Mouse (Mus musculus) stomach, embryonic 15.5 days (tissue): ENCODE results near the gene Ints14. TPM values are rescaled to one million over a fixed set of nuclear protein-coding genes. Genes with fewer than 3 reads are reported as not detected.
"Not testable (repeated sequence)": the region's sequence is repeated elsewhere in the genome, so short reads cannot be mapped to it uniquely, and the experiment has no call there.

Experiments
- ATAC-seq: fragments of 200-750 bp; cut with Nextera tagmentation; 2 replicates; pipeline ENCODE4 v1.8.0; 2017; ENCODE audit warnings: low read depth, moderate number of reproducible peaks, moderate TSS enrichment; ENCODE audit not compliant: insufficient read depth, low FRiP score
- H3K27ac ChIP-seq: fragments of 300-500 bp; sonication (generic); 2 replicates; pipeline ENCODE4 v1.5.1; 2015; ENCODE audit warnings: mild to moderate bottlenecking, inconsistent platforms
- H3K27me3 ChIP-seq: fragments of 300-500 bp; sonication (generic); replicated peaks from 2 replicates; pipeline ENCODE4 v1.6.1; 2015; ENCODE audit warnings: inconsistent platforms
- H3K36me3 ChIP-seq: fragments of 300-500 bp; sonication (generic); 2 replicates; pipeline ENCODE4 v1.6.1; 2015; ENCODE audit warnings: inconsistent platforms
- H3K4me1 ChIP-seq: fragments of 300-500 bp; sonication (generic); 2 replicates; pipeline ENCODE4 v1.6.1; 2015; ENCODE audit warnings: inconsistent platforms
- H3K4me2 ChIP-seq: fragments of 300-500 bp; sonication (generic); 2 replicates; pipeline ENCODE4 v1.6.1; 2015; ENCODE audit warnings: mild to moderate bottlenecking, inconsistent platforms
- H3K4me3 ChIP-seq: fragments of 300-500 bp; sonication (generic); replicated peaks from 2 replicates; pipeline ENCODE4 v1.5.1; 2015; ENCODE audit warnings: inconsistent platforms
- H3K9ac ChIP-seq: fragments of 300-500 bp; sonication (generic); 2 replicates; pipeline ENCODE4 v1.6.1; 2015; ENCODE audit warnings: inconsistent platforms
- H3K9me3 ChIP-seq: fragments of 300-500 bp; sonication (generic); 2 replicates; pipeline ENCODE4 v1.6.1; 2016; ENCODE audit warnings: inconsistent platforms
- WGBS: fragments of 180-500 bp; shearing (Covaris S2); methylation state at CpG from one replicate; pipeline ENCODE4 v1.1.7; 2015; 5-methylcytosine and 5-hydroxymethylcytosine counted together
- polyA plus RNA-seq: library from polyadenylated mRNA; unstranded; fragments of >200 nt; fragmentation: Nextera tagmentation; extraction: Ambion mirVana; gene quantifications from 2 replicates; pipeline ENCODE4 v1.2.1, GENCODE M21; 2015

Ints14 gene
- polyA plus RNA-seq, 1 experiment from 2014 or later: 41.5 TPM

GRCm38 (mm10) chr9:64957276-64957675 is 3.4 kb upstream of the Ints14 start:
- no peak overlapping the region for H3K4me2 ChIP-seq
- no peak overlapping the region for H3K27ac ChIP-seq
- peaks cover 5% of the 10 kb centered on the region for H3K4me1 ChIP-seq
- H3K27me3 ChIP-seq: no peaks in the 10 kb centered on the region
- H3K9me3 ChIP-seq: no peaks in the 10 kb centered on the region
- H3K36me3 ChIP-seq: no peaks in the 10 kb centered on the region
- ATAC-seq: no peak
- no peak overlapping the region for H3K4me3 ChIP-seq
- 95% methylated on average over 3 of the region's 3 CpGs for WGBS
- no peak overlapping the region for H3K9ac ChIP-seq

GRCm38 (mm10) chr9:64960978-64961320 is 244 bp downstream of the Ints14 start:
- peaks cover 21% of the 10 kb centered on the region for H3K36me3 ChIP-seq
- H3K4me1 ChIP-seq: peaks cover 5% of the 10 kb centered on the region
- H3K27me3 ChIP-seq: no peaks in the 10 kb centered on the region
- peak overlapping the region; percentile 88 for H3K9ac ChIP-seq
- H3K4me3 ChIP-seq: peak overlapping the region; percentile 95
- H3K4me2 ChIP-seq: peak overlapping the region; percentile 64
- no peaks in the 10 kb centered on the region for H3K9me3 ChIP-seq
- WGBS: 0% methylated on average over 16 of the region's 17 CpGs
- ATAC-seq: peak; percentile 82
- H3K27ac ChIP-seq: peak overlapping the region; percentile 91

- Histone ChIP-seq H3K9me3 (no peaks in the 10 kb centered on the region), H3K36me3 (peaks cover 68% of the 10 kb centered on the region), H3K27me3 (no peaks in the 10 kb centered on the region), H3K4me3 (no peak overlapping the region), H3K27ac (no peak overlapping the region), H3K4me2 (no peak overlapping the region), H3K9ac (no peak overlapping the region), H3K4me1 (no peaks in the 10 kb centered on the region)
- ATAC-seq: no peak
- WGBS: 66% methylated on average over 3 of the region's 3 CpGs
These were observed 19.8 kb downstream of the Ints14 start for GRCm38 (mm10) chr9:64980548-64980947.

- Histone ChIP-seq H3K4me1 (no peaks in the 10 kb centered on the region), H3K4me3 (no peak overlapping the region), H3K9me3 (no peaks in the 10 kb centered on the region), H3K4me2 (no peak overlapping the region), H3K9ac (no peak overlapping the region), H3K36me3 (peaks cover 72% of the 10 kb centered on the region), H3K27ac (no peak overlapping the region), H3K27me3 (no peaks in the 10 kb centered on the region)
- no peak for ATAC-seq
- 85% methylated on average over 1 of the region's 1 CpGs for WGBS
These were observed 21.2 kb downstream of the Ints14 start for GRCm38 (mm10) chr9:64981904-64982303.

- no peaks in the 10 kb centered on the region for H3K4me1 ChIP-seq
- peaks cover 56% of the 10 kb centered on the region for H3K36me3 ChIP-seq
- 57% methylated on average over 8 of the region's 8 CpGs for WGBS
- no peak overlapping the region for H3K4me2 ChIP-seq
- H3K9me3 ChIP-seq: no peaks in the 10 kb centered on the region
- H3K27me3 ChIP-seq: no peaks in the 10 kb centered on the region
- no peak overlapping the region for H3K9ac ChIP-seq
- ATAC-seq: peak; percentile 70; the same call in 1 of the 2 replicates
- peak overlapping the region; percentile 51 for H3K27ac ChIP-seq
- H3K4me3 ChIP-seq: no peak overlapping the region
These were observed 24.5 kb downstream of the Ints14 start for GRCm38 (mm10) chr9:64985037-64985794.

GRCm38 (mm10) chr9:64985807-64986206 is 25.1 kb downstream of the Ints14 start:
- Histone ChIP-seq H3K9me3 (no peaks in the 10 kb centered on the region), H3K4me1 (no peaks in the 10 kb centered on the region), H3K4me3 (no peak overlapping the region), H3K27ac (peak overlapping the region; percentile 51), H3K36me3 (peaks cover 51% of the 10 kb centered on the region), H3K9ac (no peak overlapping the region), H3K27me3 (no peaks in the 10 kb centered on the region), H3K4me2 (no peak overlapping the region)
- 83% methylated on average over 9 of the region's 9 CpGs for WGBS
- no peak for ATAC-seq

GRCm38 (mm10) chr9:64987651-64988050 is 26.9 kb downstream of the Ints14 start:
- no peak overlapping the region for H3K27ac ChIP-seq
- no peak overlapping the region for H3K9ac ChIP-seq
- no peak overlapping the region for H3K4me3 ChIP-seq
- H3K4me2 ChIP-seq: no peak overlapping the region
- peaks cover 39% of the 10 kb centered on the region for H3K36me3 ChIP-seq
- ATAC-seq: no peak
- no peaks in the 10 kb centered on the region for H3K4me1 ChIP-seq
- no peaks in the 10 kb centered on the region for H3K9me3 ChIP-seq
- H3K27me3 ChIP-seq: no peaks in the 10 kb centered on the region
- WGBS: 85% methylated on average over 2 of the region's 2 CpGs

- Histone ChIP-seq H3K9me3 (no peaks in the 10 kb centered on the region), H3K36me3 (peaks cover 33% of the 10 kb centered on the region), H3K27me3 (no peaks in the 10 kb centered on the region), H3K4me2 (no peak overlapping the region), H3K9ac (no peak overlapping the region), H3K4me1 (no peaks in the 10 kb centered on the region), H3K27ac (no peak overlapping the region), H3K4me3 (no peak overlapping the region)
- 65% methylated on average over 6 of the region's 6 CpGs for WGBS
- ATAC-seq: no peak
These were observed 27.7 kb downstream of the Ints14 start for GRCm38 (mm10) chr9:64988443-64988842.

GRCm38 (mm10) chr9:64990291-64990690 is 29.6 kb downstream of the Ints14 start:
- no peaks in the 10 kb centered on the region for H3K4me1 ChIP-seq
- ATAC-seq: no peak
- no peak overlapping the region for H3K27ac ChIP-seq
- H3K4me3 ChIP-seq: no peak overlapping the region
- 83% methylated on average over 7 of the region's 7 CpGs for WGBS
- H3K4me2 ChIP-seq: no peak overlapping the region
- H3K9me3 ChIP-seq: no peaks in the 10 kb centered on the region
- peaks cover 21% of the 10 kb centered on the region for H3K36me3 ChIP-seq
- H3K27me3 ChIP-seq: no peaks in the 10 kb centered on the region
- H3K9ac ChIP-seq: no peak overlapping the region

- WGBS: 67% methylated on average over 1 of the region's 1 CpGs
- not testable (repeated sequence) for H3K27ac ChIP-seq, ATAC-seq, H3K9ac ChIP-seq, H3K9me3 ChIP-seq, H3K4me1 ChIP-seq, H3K27me3 ChIP-seq, H3K4me3 ChIP-seq, H3K4me2 ChIP-seq
- peaks cover 19% of the 10 kb centered on the region; the same call in 1 of the 2 replicates for H3K36me3 ChIP-seq
These were observed 34.8 kb downstream of the Ints14 start for GRCm38 (mm10) chr9:64995464-64995863.

- no peak overlapping the region for H3K9ac ChIP-seq
- no peaks in the 10 kb centered on the region for H3K27me3 ChIP-seq
- ATAC-seq: no peak
- no peak overlapping the region for H3K27ac ChIP-seq
- WGBS: 72% methylated on average over 4 of the region's 4 CpGs
- no peaks in the 10 kb centered on the region for H3K4me1 ChIP-seq
- no peaks in the 10 kb centered on the region for H3K9me3 ChIP-seq
- peaks cover 25% of the 10 kb centered on the region for H3K36me3 ChIP-seq
- no peak overlapping the region for H3K4me3 ChIP-seq
- no peak overlapping the region for H3K4me2 ChIP-seq
These were observed 40.8 kb downstream of the Ints14 start for GRCm38 (mm10) chr9:65001481-65001880.

GRCm38 (mm10) chr9:65005737-65006136 is 45.0 kb downstream of the Ints14 start:
- WGBS: 91% methylated on average over 8 of the region's 8 CpGs
- no peak overlapping the region for H3K9ac ChIP-seq
- H3K4me2 ChIP-seq: no peak overlapping the region
- no peaks in the 10 kb centered on the region for H3K4me1 ChIP-seq
- H3K27ac ChIP-seq: no peak overlapping the region
- no peak overlapping the region for H3K4me3 ChIP-seq
- no peak for ATAC-seq
- no peaks in the 10 kb centered on the region for H3K9me3 ChIP-seq
- no peaks in the 10 kb centered on the region for H3K27me3 ChIP-seq
- peaks cover 25% of the 10 kb centered on the region for H3K36me3 ChIP-seq
